Mouse (Mus musculus) layer of hippocampus, postnatal 25 days (tissue): ENCODE data around the gene Gm8720. TPM values are rescaled to one million over a fixed set of nuclear protein-coding genes. Genes with fewer than 3 reads are reported as not detected.
"Not testable (repeated sequence)": the region's sequence is repeated elsewhere in the genome, so short reads cannot be mapped to it uniquely, and the experiment has no call there.

Experiments used
- DNase-seq, 2 experiments: peaks; one replicate each; pipeline ENCODE4 v3.0.0; 2022; ENCODE audit warnings: mixed read lengths in 2 of 2, low spot score in 1 of 2; ENCODE audit errors: extremely low spot score in 1 of 2
- total RNA-seq, 2 experiments: library from RNA; stranded (reverse); gene quantifications; 2 replicates each; pipeline ENCODE4 v1.2.3; 2021

The Gm8720 gene
- not detected for total RNA-seq

- not testable (repeated sequence) for DNase-seq
Measured at GRCm38 (mm10) chr7:23067356-23067755, at the start of gene Gm8720. TSS of gene Gm8720 (minus strand) at chr7:23067456.

GRCm38 (mm10) chr7:23055240-23055639, 12.0 kb downstream of the Gm8720 start, which contains the start of gene Vmn1r163:
TSS of gene Vmn1r163 (plus strand) at chr7:23055540.
- DNase-seq: not testable (repeated sequence)

GRCm38 (mm10) chr7:23019823-23020222, 47.4 kb downstream of the Gm8720 start, which contains the start of gene Gm4216:
TSS of gene Gm4216 (minus strand) at chr7:23019923.
- DNase-seq: not testable (repeated sequence)

Other genes with a start within 250 kb of the Gm8720 start
- not detected for gene Vmn1r159, start 223.9 kb downstream of the Gm8720 start, total RNA-seq
- not detected for gene Vmn1r160, start 196.2 kb downstream of the Gm8720 start, total RNA-seq
- not detected for gene Gm4214, start 82.8 kb downstream of the Gm8720 start, total RNA-seq
- not detected for gene Gm4216, start 47.5 kb downstream of the Gm8720 start, total RNA-seq
- not detected for gene Vmn1r163, start 11.9 kb downstream of the Gm8720 start, total RNA-seq
- not detected for gene Gm10662, start 77.0 kb upstream of the Gm8720 start, total RNA-seq
- gene Vmn1r165, start 149.9 kb upstream of the Gm8720 start, total RNA-seq: not detected
- gene Vmn1r166, start 184.2 kb upstream of the Gm8720 start, total RNA-seq: not detected
- not detected for gene Gm6902, start 211.4 kb upstream of the Gm8720 start, total RNA-seq
- not detected for gene Nlrp4e, start 233.7 kb upstream of the Gm8720 start, total RNA-seq